Mouse (Mus musculus): Measurements from ENCODE around the gene Fam102a. TPM values are rescaled to one million over a fixed set of nuclear protein-coding genes. Genes with fewer than 3 reads are reported as not detected.

Fam102a gene
- polyA plus RNA-seq, 1 experiment from 2014 or later = 12.3 TPM

- H3K27me3 ChIP-seq (replicated peaks; ENCODE audit: low read depth, poor library complexity, severe bottlenecking) = no peaks in the 10 kb centered on the region
- H3K4me1 ChIP-seq = peaks cover 20% of the 10 kb centered on the region
- no peak for DNase-seq (ENCODE audit: low spot score)
- H3K4me3 ChIP-seq = no peak overlapping the region
- 87% methylated on average over 8 of the region's 8 CpGs for WGBS
- H3K36me3 ChIP-seq (replicated peaks) = no peaks in the 10 kb centered on the region
- H3K9me3 ChIP-seq = no peaks in the 10 kb centered on the region
- no peak overlapping the region for H3K27ac ChIP-seq (replicated peaks)
These were observed 14.8 kb upstream of the Fam102a start for GRCm38 (mm10) chr2:32520034-32520990.

- Histone ChIP-seq H3K4me3 (no peak overlapping the region), H3K36me3 (replicated peaks) (no peaks in the 10 kb centered on the region), H3K9me3 (no peaks in the 10 kb centered on the region), H3K4me1 (peaks cover 27% of the 10 kb centered on the region), H3K27ac (replicated peaks) (no peak overlapping the region), H3K27me3 (replicated peaks; ENCODE audit: low read depth, poor library complexity, severe bottlenecking) (no peaks in the 10 kb centered on the region)
- WGBS = 90% methylated on average over 13 of the region's 13 CpGs
- DNase-seq (ENCODE audit: low spot score) = no peak
These were observed 10.5 kb upstream of the Fam102a start for GRCm38 (mm10) chr2:32524536-32525031.

GRCm38 (mm10) chr2:32525816-32526215, 9.3 kb upstream of the Fam102a start:
- Histone ChIP-seq H3K27ac (replicated peaks) (no peak overlapping the region), H3K36me3 (replicated peaks) (no peaks in the 10 kb centered on the region), H3K4me3 (no peak overlapping the region), H3K9me3 (no peaks in the 10 kb centered on the region), H3K4me1 (peaks cover 27% of the 10 kb centered on the region), H3K27me3 (replicated peaks; ENCODE audit: low read depth, poor library complexity, severe bottlenecking) (no peaks in the 10 kb centered on the region)
- DNase-seq (ENCODE audit: low spot score) = no peak
- WGBS = 83% methylated on average over 12 of the region's 12 CpGs

- H3K27ac ChIP-seq (replicated peaks) = no peak overlapping the region
- WGBS = 73% methylated on average over 14 of the region's 14 CpGs
- no peaks in the 10 kb centered on the region for H3K9me3 ChIP-seq
- H3K36me3 ChIP-seq (replicated peaks) = no peaks in the 10 kb centered on the region
- no peak overlapping the region for H3K4me3 ChIP-seq
- H3K4me1 ChIP-seq = peaks cover 19% of the 10 kb centered on the region
- no peak for DNase-seq (ENCODE audit: low spot score)
- no peaks in the 10 kb centered on the region for H3K27me3 ChIP-seq (replicated peaks; ENCODE audit: low read depth, poor library complexity, severe bottlenecking)
These were observed 7.6 kb upstream of the Fam102a start for GRCm38 (mm10) chr2:32527468-32527966.

- Histone ChIP-seq H3K9me3 (no peaks in the 10 kb centered on the region), H3K27me3 (replicated peaks; ENCODE audit: low read depth, poor library complexity, severe bottlenecking) (no peaks in the 10 kb centered on the region), H3K36me3 (replicated peaks) (no peaks in the 10 kb centered on the region), H3K4me3 (no peak overlapping the region), H3K4me1 (peaks cover 20% of the 10 kb centered on the region), H3K27ac (replicated peaks) (no peak overlapping the region)
- 81% methylated on average over 1 of the region's 1 CpGs for WGBS
- DNase-seq (ENCODE audit: low spot score) = no peak
These were observed 6.8 kb upstream of the Fam102a start for GRCm38 (mm10) chr2:32528326-32528725.

GRCm38 (mm10) chr2:32530479-32530878, 4.7 kb upstream of the Fam102a start:
- H3K27ac ChIP-seq (replicated peaks) = no peak overlapping the region
- no peak overlapping the region for H3K4me3 ChIP-seq
- H3K36me3 ChIP-seq (replicated peaks) = no peaks in the 10 kb centered on the region
- peaks cover 31% of the 10 kb centered on the region for H3K4me1 ChIP-seq
- H3K9me3 ChIP-seq = no peaks in the 10 kb centered on the region
- no peaks in the 10 kb centered on the region for H3K27me3 ChIP-seq (replicated peaks; ENCODE audit: low read depth, poor library complexity, severe bottlenecking)
- no peak for DNase-seq (ENCODE audit: low spot score)
- 80% methylated on average over 2 of the region's 2 CpGs for WGBS

- no peaks in the 10 kb centered on the region for H3K27me3 ChIP-seq (replicated peaks; ENCODE audit: low read depth, poor library complexity, severe bottlenecking)
- 77% methylated on average over 2 of the region's 2 CpGs for WGBS
- H3K4me3 ChIP-seq = no peak overlapping the region
- H3K36me3 ChIP-seq (replicated peaks) = no peaks in the 10 kb centered on the region
- DNase-seq (ENCODE audit: low spot score) = no peak
- no peaks in the 10 kb centered on the region for H3K9me3 ChIP-seq
- peak overlapping the region; percentile 96 for H3K27ac ChIP-seq (replicated peaks)
- peaks cover 50% of the 10 kb centered on the region for H3K4me1 ChIP-seq
These were observed 2.0 kb upstream of the Fam102a start for GRCm38 (mm10) chr2:32533163-32533562.

- peak; percentile 76 for DNase-seq (ENCODE audit: low spot score)
- H3K4me3 ChIP-seq = peak overlapping the region; percentile 80
- WGBS = 11% methylated on average over 13 of the region's 13 CpGs
- H3K9me3 ChIP-seq = no peaks in the 10 kb centered on the region
- H3K27ac ChIP-seq (replicated peaks) = peak overlapping the region; percentile 96
- peaks cover 60% of the 10 kb centered on the region for H3K4me1 ChIP-seq
- no peaks in the 10 kb centered on the region for H3K27me3 ChIP-seq (replicated peaks; ENCODE audit: low read depth, poor library complexity, severe bottlenecking)
- 0 out of 2 replicates have a peak, but pooled peaks cover under 1% of the 10 kb centered on the region for H3K36me3 ChIP-seq (replicated peaks)
These were observed 935 bp upstream of the Fam102a start for GRCm38 (mm10) chr2:32534061-32534732.

GRCm38 (mm10) chr2:32535501-32535991, 414 bp downstream of the Fam102a start:
- Histone ChIP-seq H3K27me3 (replicated peaks; ENCODE audit: low read depth, poor library complexity, severe bottlenecking) (no peaks in the 10 kb centered on the region), H3K4me1 (peaks cover 73% of the 10 kb centered on the region), H3K9me3 (no peaks in the 10 kb centered on the region), H3K4me3 (peak overlapping the region; percentile 80), H3K36me3 (replicated peaks) (0 out of 2 replicates have a peak, but pooled peaks cover 4% of the 10 kb centered on the region), H3K27ac (replicated peaks) (peak overlapping the region; percentile 96)
- DNase-seq (ENCODE audit: low spot score) = peak; percentile 71
- under 1% methylated on average over 56 of the region's 56 CpGs for WGBS

- DNase-seq (ENCODE audit: low spot score) = peak; percentile 24
- Histone ChIP-seq H3K36me3 (replicated peaks) (0 out of 2 replicates have a peak, but pooled peaks cover 4% of the 10 kb centered on the region), H3K27ac (replicated peaks) (peak overlapping the region; percentile 96), H3K9me3 (no peaks in the 10 kb centered on the region), H3K4me3 (peak overlapping the region; percentile 80), H3K27me3 (replicated peaks; ENCODE audit: low read depth, poor library complexity, severe bottlenecking) (no peaks in the 10 kb centered on the region), H3K4me1 (peaks cover 79% of the 10 kb centered on the region)
- WGBS = under 1% methylated on average over 14 of the region's 14 CpGs
These were observed 1.0 kb downstream of the Fam102a start for GRCm38 (mm10) chr2:32536086-32536633.

- Histone ChIP-seq H3K4me3 (peak overlapping the region; percentile 80), H3K36me3 (replicated peaks) (0 out of 2 replicates have a peak, but pooled peaks cover 4% of the 10 kb centered on the region), H3K4me1 (peaks cover 79% of the 10 kb centered on the region), H3K9me3 (no peaks in the 10 kb centered on the region), H3K27ac (replicated peaks) (peak overlapping the region; percentile 96), H3K27me3 (replicated peaks; ENCODE audit: low read depth, poor library complexity, severe bottlenecking) (no peaks in the 10 kb centered on the region)
- 2% methylated on average over 11 of the region's 11 CpGs for WGBS
- DNase-seq (ENCODE audit: low spot score) = peak; percentile 53
These were observed 1.7 kb downstream of the Fam102a start for GRCm38 (mm10) chr2:32536634-32537359.

All from embryonic facial prominence, embryonic 10.5 days (tissue).